Mouse (Mus musculus) adrenal gland, postnatal 14 days (tissue): ENCODE data around the gene Cerk. TPM values are rescaled to one million over a fixed set of nuclear protein-coding genes. Genes with fewer than 3 reads are reported as not detected.
"Not testable (repeated sequence)": the region's sequence is repeated elsewhere in the genome, so short reads cannot be mapped to it uniquely, and the experiment has no call there.

Experiments
- DNase-seq: peaks from one replicate; pipeline ENCODE4 v3.0.0; 2021; ENCODE audit warnings: mixed read lengths
- total RNA-seq: library from RNA; stranded (reverse); gene quantifications from 2 replicates; pipeline ENCODE4 v1.2.3, GENCODE M21; 2021

Cerk gene
- total RNA-seq, 1 experiment from 2014 or later: 31.5 TPM

DNA sequence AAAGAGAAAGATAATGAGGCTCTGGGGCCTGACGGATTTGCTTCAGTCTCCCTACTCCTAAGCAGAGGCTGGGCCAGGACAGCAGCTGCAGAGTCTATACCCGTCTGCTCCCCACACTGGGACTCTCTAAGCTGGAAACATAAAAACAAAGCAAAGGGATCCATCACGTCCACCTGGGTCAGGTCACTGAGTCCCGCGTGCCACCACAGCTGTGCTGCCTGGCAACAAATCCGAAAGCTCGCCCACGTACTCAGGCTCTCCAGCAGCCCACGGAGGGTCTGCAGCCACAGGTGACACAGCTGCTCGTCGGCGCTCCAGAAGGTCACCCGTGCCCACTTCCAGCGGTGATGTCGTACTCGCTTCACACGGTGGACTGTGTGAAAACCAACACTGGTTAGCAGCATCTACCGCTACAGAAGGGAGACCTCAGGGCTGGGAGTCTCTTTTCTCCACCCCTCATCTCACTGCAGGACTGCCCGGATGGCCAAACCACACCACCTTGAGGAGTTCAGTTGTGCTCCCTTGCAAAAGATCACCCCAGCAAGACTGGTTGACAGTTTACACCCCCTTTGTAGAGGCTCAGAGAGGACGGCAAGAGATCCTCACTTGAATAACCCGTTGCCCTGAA is 21.1 kb downstream of the Cerk start:
- DNase-seq: no peak

GRCm38 (mm10) chr15:86161800-86162199 is 24.1 kb downstream of the Cerk start:
- DNase-seq: not testable (repeated sequence)

GRCm38 (mm10) chr15:86160906-86161305 is 25.0 kb downstream of the Cerk start:
- no peak for DNase-seq

DNA sequence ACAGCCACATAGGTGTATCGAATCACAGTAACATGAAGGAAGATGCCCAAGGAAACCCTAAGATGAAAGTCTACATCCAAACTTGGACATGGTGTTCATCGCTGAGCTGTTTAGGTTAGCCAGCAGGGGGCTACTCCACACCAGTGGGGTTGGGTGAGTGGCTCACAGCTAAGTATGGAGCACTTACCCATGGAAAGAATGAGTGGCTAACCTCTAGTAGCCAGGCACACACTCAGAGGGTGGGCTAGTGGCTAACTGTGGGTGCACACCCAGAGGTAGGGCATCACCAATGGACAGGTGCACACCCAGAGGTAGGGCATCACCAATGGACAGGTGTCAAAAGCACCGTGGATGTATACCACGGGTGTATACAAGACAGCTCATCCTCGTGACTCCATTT is 26.2 kb downstream of the Cerk start:
- no peak for DNase-seq

DNA sequence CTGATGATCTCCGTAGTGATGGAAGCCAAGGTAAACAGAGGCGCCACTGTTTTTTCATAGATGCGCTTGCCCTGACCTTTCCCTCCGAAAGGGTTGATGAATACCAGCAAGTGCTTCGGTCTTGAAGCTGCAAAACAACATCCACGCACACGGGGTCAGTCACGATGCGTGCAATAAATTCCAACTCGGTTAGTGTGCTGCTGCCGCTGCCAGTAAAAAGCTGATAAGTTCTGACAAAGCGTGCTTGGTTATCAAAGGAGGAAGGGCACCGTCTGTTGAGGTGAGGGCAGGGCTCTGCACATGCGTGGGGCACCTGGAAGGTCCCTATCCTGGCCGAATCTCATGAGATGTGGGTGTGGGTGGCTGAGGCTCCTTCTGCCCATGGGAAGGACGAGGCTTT is 26.8 kb downstream of the Cerk start:
- DNase-seq: peak; percentile 54

DNA sequence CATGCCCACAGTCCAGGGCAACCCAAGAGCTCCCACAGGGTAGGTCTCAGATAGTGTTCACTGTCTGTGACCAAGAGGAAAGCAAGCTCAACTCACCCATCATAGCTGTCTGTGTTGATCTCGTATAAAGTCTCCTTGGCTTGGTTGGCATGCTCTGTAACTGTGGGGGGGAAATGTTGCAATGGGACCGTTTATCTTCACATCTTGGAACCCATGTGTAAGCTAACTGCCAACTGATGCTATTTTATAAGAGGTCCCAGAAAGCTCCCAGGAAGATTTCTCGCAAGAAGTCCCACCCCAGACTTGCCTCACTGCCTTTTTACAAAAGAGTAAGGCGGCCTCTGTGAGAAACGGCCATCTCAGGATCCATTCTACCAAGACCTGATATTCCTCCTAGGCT is 29.4 kb downstream of the Cerk start:
- DNase-seq: no peak

DNA sequence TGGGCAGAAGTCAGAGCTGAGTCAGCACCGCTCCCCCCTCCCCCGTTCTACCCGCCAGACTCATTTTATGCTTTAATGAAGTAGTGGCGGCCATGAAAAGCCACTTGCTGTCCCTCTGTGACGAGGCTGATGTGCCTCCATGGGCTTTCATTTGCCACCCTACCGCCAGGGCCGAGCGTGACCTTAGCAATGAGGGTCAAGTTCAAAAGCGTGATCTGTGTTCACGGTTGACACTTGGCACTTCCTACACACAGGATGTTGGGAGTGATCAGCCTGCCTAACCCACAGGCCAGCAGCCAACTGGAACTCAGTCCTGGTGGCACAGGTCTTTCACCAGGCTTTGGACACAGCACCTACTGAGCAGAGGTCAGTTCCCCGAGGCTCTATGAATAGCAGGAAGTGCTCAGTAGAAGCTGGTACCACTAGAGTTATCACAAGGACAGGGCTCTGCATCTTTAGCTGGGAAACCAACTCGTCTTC is 32.4 kb downstream of the Cerk start:
- no peak for DNase-seq

DNA sequence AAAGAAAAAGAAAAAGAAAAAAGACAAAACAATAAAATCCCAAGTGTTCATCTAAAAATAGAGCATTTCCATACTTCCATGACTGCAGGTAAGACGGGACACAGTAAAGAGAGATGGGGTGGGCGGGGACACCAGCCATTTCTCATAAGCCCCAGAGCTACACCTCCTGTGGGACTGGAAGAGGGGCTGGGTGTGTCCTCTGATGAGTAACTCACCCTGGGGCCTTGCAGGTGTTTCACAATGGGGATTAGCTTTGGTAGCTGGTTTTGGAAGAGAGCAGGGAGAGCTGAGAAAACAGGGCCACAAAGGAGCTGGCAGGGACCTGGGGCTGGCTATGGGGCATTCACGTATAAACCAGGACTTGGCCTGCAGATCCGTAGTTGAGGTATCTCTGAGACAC is 35.3 kb downstream of the Cerk start:
- DNase-seq: no peak

DNA sequence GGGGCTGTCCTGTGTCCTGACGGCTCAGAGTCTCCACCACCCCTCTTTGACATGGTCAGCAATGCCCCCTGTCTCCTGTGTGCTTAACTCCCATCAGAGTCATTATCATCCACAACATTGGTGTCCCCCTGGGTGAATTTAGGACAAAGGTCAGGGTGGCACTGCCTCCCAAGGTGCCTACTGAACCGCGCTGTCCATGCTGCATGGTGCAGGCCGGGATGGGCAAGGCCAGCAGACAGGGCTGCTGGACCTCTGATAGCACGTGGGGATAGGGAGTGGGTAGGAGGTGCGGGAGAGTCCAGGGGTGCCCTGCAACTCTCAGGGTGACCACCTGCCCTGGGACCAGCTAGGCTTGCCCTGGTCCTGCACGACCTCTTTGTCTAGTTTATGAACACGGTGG is 39.0 kb downstream of the Cerk start:
- DNase-seq: no peak

DNA sequence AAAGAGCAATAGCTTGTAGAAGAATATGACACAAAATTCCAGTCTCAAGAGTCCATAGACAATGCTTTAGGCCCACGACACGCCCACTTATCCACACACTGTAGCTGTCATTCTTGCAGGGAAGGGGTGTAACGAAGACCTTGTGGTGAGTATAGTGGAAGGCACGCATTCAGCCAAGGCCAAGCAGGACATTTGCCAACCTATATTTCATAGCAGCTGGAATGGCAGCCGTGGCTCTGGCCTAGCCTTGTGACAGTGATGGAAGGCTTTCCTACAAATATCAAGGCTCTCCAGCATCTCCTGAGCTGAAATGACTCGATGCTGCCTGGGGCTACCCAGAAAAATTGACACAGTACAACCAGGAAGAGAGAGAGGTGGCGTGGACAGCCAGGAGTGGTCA is 40.9 kb downstream of the Cerk start:
- DNase-seq: peak; percentile 76

DNA sequence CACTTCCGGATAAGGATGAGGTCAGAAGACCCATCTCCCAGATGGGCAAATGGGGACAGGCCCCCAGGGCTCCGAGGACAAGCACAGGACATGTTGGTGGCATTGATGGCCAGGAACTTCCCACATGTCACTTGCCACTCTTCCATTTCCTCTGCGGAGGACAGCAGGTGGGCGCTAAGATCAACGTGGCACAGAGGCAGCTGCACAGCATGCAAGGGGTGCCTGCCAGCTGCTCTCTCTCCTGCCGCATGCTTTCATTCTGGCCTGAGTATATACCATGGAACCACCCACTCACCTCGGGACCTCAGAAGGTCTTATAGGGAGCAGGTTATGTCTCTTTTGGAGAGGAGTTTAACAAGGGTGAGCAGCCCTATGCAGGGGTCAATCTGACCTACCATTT is 41.4 kb downstream of the Cerk start:
- DNase-seq: no peak

GRCm38 (mm10) chr15:86140323-86140722 is 45.6 kb downstream of the Cerk start:
- peak; percentile 81 for DNase-seq

GRCm38 (mm10) chr15:86137638-86138037 is 48.3 kb downstream of the Cerk start:
- peak; percentile 72 for DNase-seq

GRCm38 (mm10) chr15:86134941-86135783 is 50.8 kb downstream of the Cerk start:
- DNase-seq: peak; percentile 91

DNA sequence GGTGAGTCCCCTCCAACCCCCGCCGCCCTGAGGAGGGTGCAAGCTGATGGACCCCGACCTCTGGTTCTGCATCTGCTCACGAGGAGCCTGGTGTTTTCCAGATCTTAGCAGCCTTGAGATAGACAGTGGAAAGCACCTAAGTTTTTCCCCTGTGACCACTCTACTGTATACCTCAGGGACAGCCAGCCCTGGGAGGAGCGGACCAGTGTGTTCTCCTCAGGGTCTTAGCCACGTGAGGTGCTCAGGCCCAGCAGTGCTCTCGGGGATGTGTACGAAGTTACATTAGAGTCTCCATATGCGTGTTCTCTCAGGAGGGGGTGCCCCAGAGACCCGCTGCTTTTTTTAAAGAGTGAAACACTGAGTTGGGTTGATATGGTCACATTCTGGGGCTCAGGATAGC is 55.3 kb downstream of the Cerk start:
- no peak for DNase-seq

DNA sequence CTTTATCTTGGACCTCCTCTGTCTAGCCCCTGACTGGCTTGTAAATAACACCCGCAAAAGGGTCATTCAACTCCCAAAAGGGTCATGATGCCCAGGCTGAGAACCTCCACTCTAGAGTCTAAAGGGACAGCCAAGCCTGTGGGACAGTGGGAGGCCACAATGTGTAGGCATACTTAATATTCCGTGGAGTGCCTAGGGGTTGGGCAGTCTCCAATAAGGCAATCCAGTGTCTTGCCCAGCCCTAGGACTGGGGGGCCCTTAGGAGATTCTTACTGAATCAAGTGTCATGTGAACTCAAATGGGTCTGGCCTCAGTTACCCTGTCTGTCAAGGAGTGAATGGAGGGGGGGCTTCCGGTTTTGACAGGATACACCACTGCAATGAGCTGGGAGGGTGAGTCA is 56.9 kb downstream of the Cerk start:
- DNase-seq: no peak

GRCm38 (mm10) chr15:86124359-86124758 is 61.6 kb downstream of the Cerk start:
- peak; percentile 86 for DNase-seq

DNA sequence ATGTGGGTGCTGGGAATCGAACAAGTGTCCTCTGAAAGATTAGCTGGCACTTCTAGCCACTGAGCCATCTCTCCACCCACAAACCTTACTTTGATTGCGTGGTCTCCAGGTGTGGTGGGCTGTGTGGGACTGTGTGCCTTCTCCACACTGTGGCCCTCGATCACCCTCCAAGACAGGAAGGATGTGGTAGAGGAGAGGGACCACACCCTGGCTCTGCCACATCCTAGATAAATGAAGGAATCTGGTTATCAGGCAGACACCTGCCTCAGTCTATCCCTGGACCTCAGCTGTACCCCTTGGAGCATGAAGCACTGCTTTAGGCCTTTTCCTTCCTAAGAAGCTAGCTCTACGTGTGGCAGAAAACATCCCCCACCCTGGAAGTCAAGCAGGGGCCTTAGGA is 62.5 kb downstream of the Cerk start:
- no peak for DNase-seq

GRCm38 (mm10) chr15:86122261-86122949 is 63.5 kb downstream of the Cerk start:
- peak; percentile 80 for DNase-seq

DNA sequence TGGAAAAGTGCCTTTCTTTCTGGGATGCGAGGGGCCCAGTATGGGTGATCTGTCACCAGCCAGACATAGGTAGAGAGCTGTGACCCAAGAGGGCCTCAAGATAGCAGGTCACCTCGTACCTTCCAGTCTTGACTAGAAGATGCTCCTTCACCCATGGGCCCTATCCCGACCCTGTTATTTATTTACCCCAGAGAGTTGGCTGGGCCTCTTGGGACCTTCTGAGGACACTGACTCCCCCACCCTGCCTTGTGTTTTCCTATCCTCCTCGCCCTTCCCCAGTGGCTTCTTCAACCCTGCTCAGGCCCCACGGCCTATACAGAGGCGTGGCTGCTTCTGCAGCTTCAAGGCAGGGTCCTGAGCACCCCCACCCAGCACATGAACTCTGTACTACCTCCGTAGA is 66.8 kb downstream of the Cerk start:
- DNase-seq: no peak

- no peak for DNase-seq
These were observed 68.5 kb downstream of the Cerk start for GRCm38 (mm10) chr15:86117115-86118100.

GRCm38 (mm10) chr15:86116421-86116820 is 69.5 kb downstream of the Cerk start:
- peak; percentile 64 for DNase-seq
